Mouse (Mus musculus): Measurements from ENCODE around the gene Upk3a. TPM values are rescaled to one million over a fixed set of nuclear protein-coding genes. Genes with fewer than 3 reads are reported as not detected.
A peak's percentile ranks its signal among the peaks of the same experiment; 100 is the strongest.
"Not testable (repeated sequence)": the region's sequence is repeated elsewhere in the genome, so short reads cannot be mapped to it uniquely, and the experiment has no call there.

The Upk3a gene
- polyA plus RNA-seq, 1 experiment from 2014 or later = 2.4 TPM

DNA sequence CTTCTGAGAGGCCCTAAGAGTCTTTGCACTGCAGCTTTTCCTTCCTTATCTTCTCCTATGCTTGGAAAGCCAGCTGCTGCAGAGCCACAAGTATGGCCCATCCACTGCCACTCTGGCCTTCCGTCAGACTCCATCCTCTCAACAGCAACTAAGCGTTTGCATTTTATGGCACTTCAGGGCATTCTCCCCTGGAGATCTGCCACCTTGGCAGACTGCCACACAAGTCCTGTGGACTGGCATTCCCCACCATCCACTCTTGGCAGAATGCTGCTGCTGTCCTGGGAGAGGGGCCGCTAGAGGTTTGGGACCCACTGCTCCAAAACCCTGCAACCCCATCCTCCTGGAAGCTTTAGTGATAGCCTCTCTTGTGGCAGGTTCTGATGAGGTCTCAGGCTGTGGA, 14.9 kb downstream of the Upk3a start:
- no peak for TF ChIP-seq CTCF (IDR thresholded peaks at IDR 0.05; ENCODE audit: low read depth)
- ATAC-seq (ENCODE audit: insufficient read depth) (no peak), DNase-seq (peak; percentile 44)
- H3K27ac ChIP-seq (ENCODE audit: low read depth) = no peak overlapping the region
- no peak overlapping the region for H3K4me3 ChIP-seq (ENCODE audit: low read depth, low read length)
- H3K9ac ChIP-seq = no peak overlapping the region
- peaks cover 5% of the 10 kb centered on the region; the same call in 1 of the 2 replicates for H3K4me1 ChIP-seq (ENCODE audit: insufficient read depth)
- no peaks in the 10 kb centered on the region for H3K36me3 ChIP-seq (ENCODE audit: insufficient read depth)
- no peaks in the 10 kb centered on the region for H3K9me3 ChIP-seq (ENCODE audit: low read depth, low read length)
- H3K4me2 ChIP-seq = no peak overlapping the region
- WGBS = 66% methylated on average over 3 of the region's 3 CpGs
- no peaks in the 10 kb centered on the region for H3K27me3 ChIP-seq (ENCODE audit: insufficient read depth, low read length)

DNA sequence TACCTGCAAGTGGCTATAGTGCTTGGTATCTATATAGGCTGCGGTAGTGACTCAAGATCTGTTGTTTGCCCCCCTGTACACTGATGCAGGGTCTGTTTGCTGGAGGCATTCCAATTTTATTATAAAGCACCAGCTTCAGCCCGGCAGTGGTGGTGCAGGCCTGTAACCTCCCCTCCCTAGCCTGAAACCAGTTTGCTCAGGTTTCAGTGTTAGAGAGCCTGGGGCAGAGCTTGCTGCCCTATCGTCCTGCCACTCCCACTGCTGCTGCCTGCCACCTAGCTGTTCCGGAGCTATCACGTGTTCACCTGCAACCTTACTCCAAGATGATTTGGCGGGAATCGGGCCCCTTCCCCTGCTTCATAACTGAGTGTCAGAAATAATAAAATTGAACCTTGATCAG, 17.0 kb downstream of the Upk3a start:
- 0 out of 2 replicates have a peak overlapping the region, but pooled peaks have one; percentile 3 for H3K27ac ChIP-seq (ENCODE audit: low read depth)
- not testable (repeated sequence) for H3K9ac ChIP-seq; ATAC-seq (ENCODE audit: insufficient read depth); H3K27me3 ChIP-seq (ENCODE audit: insufficient read depth, low read length); H3K4me3 ChIP-seq (ENCODE audit: low read depth, low read length); H3K9me3 ChIP-seq (ENCODE audit: low read depth, low read length); H3K36me3 ChIP-seq (ENCODE audit: insufficient read depth); H3K4me2 ChIP-seq
- peak; percentile 45 for DNase-seq
- 30% methylated on average over 7 of the region's 7 CpGs for WGBS
- peaks cover 13% of the 10 kb centered on the region; the same call in 1 of the 2 replicates for H3K4me1 ChIP-seq (ENCODE audit: insufficient read depth)

DNA sequence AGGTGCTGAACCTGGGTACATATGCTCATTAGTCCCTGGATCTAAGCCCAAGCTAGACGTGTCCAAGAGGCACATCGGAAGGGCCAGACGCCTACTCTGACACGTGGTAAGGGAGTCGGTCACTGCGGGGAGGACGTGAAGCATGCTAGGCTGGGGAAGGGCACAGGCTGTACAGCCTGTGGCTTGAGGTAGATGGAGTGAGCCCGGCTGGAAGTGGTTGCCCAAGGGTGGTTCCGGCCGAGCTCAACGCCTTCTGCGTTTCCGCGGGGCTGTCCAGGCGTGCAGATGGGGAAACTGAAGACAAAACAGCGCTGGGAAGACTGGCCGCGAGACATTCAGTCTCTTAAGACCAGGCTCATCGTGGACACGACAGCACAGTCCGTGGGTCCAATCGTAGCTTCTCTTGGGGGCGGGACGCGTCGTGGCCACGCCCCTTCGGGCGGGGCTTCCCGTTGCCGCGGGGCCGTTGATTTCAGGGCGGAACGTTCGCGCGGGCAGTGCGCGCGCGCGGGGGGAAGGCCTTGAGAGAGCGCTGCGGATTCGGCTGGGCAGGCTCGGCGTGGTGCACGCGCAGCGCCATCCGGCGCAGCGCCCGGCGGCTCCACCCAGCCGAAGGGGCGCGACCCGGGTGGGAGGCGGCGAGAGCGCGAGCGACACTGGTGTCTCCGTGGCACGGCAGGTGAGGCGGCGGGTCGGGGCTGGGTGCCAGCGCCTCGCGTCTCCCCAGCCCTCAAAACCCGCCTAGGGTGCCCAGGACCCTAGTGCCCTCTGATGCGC, 19.8 kb downstream of the Upk3a start:
- Histone ChIP-seq H3K9me3 (ENCODE audit: low read depth, low read length) (no peaks in the 10 kb centered on the region), H3K4me1 (ENCODE audit: insufficient read depth) (peaks cover 15% of the 10 kb centered on the region; the same call in 1 of the 2 replicates), H3K27me3 (ENCODE audit: insufficient read depth, low read length) (no peaks in the 10 kb centered on the region), H3K36me3 (ENCODE audit: insufficient read depth) (no peaks in the 10 kb centered on the region), H3K27ac (ENCODE audit: low read depth) (peak overlapping the region; percentile 82), H3K4me3 (ENCODE audit: low read depth, low read length) (peak overlapping the region; percentile 85), H3K9ac (peak overlapping the region; percentile 86), H3K4me2 (peak overlapping the region; percentile 94)
- ATAC-seq (ENCODE audit: insufficient read depth) (peak; percentile 95), DNase-seq (peak; percentile 99)
- TF ChIP-seq CTCF (IDR thresholded peaks at IDR 0.05; ENCODE audit: low read depth) = no peak
- under 1% methylated on average over 64 of the region's 75 CpGs for WGBS

DNA sequence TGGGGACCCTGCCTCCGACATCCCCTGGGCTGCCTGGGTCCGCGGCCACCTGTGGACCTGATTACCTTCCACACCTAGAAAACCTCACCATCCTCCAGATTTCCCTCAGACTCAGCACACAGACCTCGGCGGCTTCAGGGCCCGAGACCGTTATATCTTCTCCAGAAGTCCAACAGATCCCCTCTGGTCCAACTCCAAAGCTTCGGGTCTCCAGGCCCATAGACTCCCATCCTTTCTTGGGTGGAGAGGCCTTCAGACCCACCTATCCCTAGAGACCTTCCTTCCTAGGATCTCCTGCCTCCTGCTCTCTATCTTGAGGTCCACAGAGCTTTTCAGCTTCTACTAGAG, 20.4 kb downstream of the Upk3a start:
- ATAC-seq (ENCODE audit: insufficient read depth) = no peak
- no peak for TF ChIP-seq CTCF (IDR thresholded peaks at IDR 0.05; ENCODE audit: low read depth)
- DNase-seq = peak; percentile 22
- H3K9ac ChIP-seq = peak overlapping the region; percentile 86
- H3K9me3 ChIP-seq (ENCODE audit: low read depth, low read length) = no peaks in the 10 kb centered on the region
- no peaks in the 10 kb centered on the region for H3K27me3 ChIP-seq (ENCODE audit: insufficient read depth, low read length)
- 2% methylated on average over 8 of the region's 8 CpGs for WGBS
- no peaks in the 10 kb centered on the region for H3K36me3 ChIP-seq (ENCODE audit: insufficient read depth)
- peak overlapping the region; percentile 94 for H3K4me2 ChIP-seq
- H3K4me3 ChIP-seq (ENCODE audit: low read depth, low read length) = peak overlapping the region; percentile 85
- peaks cover 17% of the 10 kb centered on the region; the same call in 1 of the 2 replicates for H3K4me1 ChIP-seq (ENCODE audit: insufficient read depth)
- peak overlapping the region; percentile 43; the same call in 1 of the 2 replicates for H3K27ac ChIP-seq (ENCODE audit: low read depth)

DNA sequence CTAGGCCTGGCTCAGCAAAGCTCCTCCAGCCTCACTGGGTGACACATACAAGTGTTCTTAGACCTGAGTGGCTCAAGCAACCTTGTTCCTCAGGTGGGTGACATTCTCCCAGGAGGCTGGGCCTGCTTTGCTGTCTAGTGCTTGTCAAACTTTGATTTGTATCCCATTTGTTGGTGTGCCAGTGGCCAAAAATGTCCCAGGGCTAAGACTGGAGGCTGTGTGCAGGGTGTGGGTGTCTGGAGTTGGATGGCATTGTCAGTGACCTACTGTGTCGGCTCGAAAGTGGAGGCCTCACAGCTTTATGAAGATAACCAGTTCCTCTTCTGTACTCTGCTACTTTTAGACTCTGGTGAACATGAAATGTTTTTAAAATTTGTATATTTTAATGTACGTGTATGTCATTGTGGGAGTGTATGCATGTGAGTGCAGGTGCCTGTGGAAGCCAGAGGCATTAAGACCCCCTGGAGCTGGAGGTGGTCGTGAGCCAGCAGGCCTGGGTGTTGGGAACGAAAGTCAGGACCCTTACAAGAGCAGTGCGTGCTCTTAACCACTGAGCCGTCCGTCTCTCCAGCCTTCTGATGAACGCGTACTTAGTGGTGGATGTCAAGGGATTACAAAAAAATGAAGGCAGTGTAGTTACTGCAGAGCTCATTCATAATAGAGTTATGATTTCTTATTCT, 24.7 kb downstream of the Upk3a start:
- ATAC-seq (ENCODE audit: insufficient read depth) (no peak), DNase-seq (no peak)
- H3K9me3 ChIP-seq (ENCODE audit: low read depth, low read length) = no peaks in the 10 kb centered on the region
- TF ChIP-seq CTCF (IDR thresholded peaks at IDR 0.05; ENCODE audit: low read depth) = no peak
- WGBS = 68% methylated on average over 10 of the region's 10 CpGs
- H3K4me3 ChIP-seq (ENCODE audit: low read depth, low read length) = no peak overlapping the region
- no peak overlapping the region for H3K4me2 ChIP-seq
- H3K27ac ChIP-seq (ENCODE audit: low read depth) = peak overlapping the region; percentile 85
- peaks cover 16% of the 10 kb centered on the region; the same call in 1 of the 2 replicates for H3K36me3 ChIP-seq (ENCODE audit: insufficient read depth)
- no peak overlapping the region for H3K9ac ChIP-seq
- H3K4me1 ChIP-seq (ENCODE audit: insufficient read depth) = peaks cover 16% of the 10 kb centered on the region; the same call in 1 of the 2 replicates
- no peaks in the 10 kb centered on the region for H3K27me3 ChIP-seq (ENCODE audit: insufficient read depth, low read length)

DNA sequence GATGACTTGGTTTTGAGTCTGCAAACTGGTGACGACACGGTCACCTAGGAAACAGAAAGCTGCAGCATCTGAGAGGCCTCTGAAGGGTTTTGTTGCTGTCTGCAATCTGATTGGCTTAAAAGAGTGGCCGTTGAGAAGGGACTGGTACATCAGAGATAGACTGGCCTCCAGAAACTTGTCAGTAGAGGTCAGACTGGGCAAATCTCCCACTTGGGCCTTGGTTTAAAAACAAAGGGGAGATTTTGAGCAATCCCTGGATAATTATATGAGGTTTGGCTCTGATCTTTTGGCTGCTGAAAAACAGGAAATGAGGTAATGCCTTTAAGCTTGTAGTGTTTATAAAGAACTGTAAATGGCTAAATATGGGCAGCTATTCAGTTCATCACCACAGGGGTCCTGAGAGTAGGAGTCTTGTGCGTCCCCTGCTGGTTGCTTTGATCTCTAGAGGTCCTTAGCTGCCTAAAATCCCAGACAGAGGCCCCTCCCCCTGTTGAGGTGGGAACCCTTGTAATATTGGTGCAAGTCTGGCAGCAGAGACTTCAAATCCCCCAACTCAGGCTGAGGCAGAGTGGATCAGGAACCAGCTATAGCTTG, 25.5 kb downstream of the Upk3a start:
- Histone ChIP-seq H3K9ac (0 out of 2 replicates have a peak overlapping the region, but pooled peaks have one; percentile 25), H3K27ac (ENCODE audit: low read depth) (peak overlapping the region; percentile 85), H3K4me1 (ENCODE audit: insufficient read depth) (peaks cover 16% of the 10 kb centered on the region; the same call in 1 of the 2 replicates), H3K9me3 (ENCODE audit: low read depth, low read length) (no peaks in the 10 kb centered on the region), H3K36me3 (ENCODE audit: insufficient read depth) (peaks cover 21% of the 10 kb centered on the region; the same call in 1 of the 2 replicates), H3K4me3 (ENCODE audit: low read depth, low read length) (no peak overlapping the region), H3K27me3 (ENCODE audit: insufficient read depth, low read length) (no peaks in the 10 kb centered on the region), H3K4me2 (peak overlapping the region; percentile 27; the same call in 1 of the 2 replicates)
- ATAC-seq (ENCODE audit: insufficient read depth) (peak; percentile 95), DNase-seq (peak; percentile 96)
- WGBS = 10% methylated on average over 4 of the region's 4 CpGs
- peak; percentile 94 for TF ChIP-seq CTCF (IDR thresholded peaks at IDR 0.05; ENCODE audit: low read depth)

Data from lung, embryonic 14.5 days (tissue).